Mouse (Mus musculus) adrenal gland, adult 8-10 months (tissue): ENCODE data around the gene Gja1. TPM values are rescaled to one million over a fixed set of nuclear protein-coding genes. Genes with fewer than 3 reads are reported as not detected.
"Not testable (repeated sequence)": the region's sequence is repeated elsewhere in the genome, so short reads cannot be mapped to it uniquely, and the experiment has no call there.

ENCODE experiments used
- DNase-seq: peaks from one replicate; pipeline ENCODE4 v3.0.0; 2022
- total RNA-seq, 4 experiments: library from RNA; stranded (reverse); gene quantifications; 2 replicates each; pipeline ENCODE4 v1.2.4; 2022

Gene Gja1
- 100 to 1,000 TPM in 3 of 4 experiments, 10 to 100 TPM in 1; 75.2 to 356 (median 209) TPM for total RNA-seq

DNA sequence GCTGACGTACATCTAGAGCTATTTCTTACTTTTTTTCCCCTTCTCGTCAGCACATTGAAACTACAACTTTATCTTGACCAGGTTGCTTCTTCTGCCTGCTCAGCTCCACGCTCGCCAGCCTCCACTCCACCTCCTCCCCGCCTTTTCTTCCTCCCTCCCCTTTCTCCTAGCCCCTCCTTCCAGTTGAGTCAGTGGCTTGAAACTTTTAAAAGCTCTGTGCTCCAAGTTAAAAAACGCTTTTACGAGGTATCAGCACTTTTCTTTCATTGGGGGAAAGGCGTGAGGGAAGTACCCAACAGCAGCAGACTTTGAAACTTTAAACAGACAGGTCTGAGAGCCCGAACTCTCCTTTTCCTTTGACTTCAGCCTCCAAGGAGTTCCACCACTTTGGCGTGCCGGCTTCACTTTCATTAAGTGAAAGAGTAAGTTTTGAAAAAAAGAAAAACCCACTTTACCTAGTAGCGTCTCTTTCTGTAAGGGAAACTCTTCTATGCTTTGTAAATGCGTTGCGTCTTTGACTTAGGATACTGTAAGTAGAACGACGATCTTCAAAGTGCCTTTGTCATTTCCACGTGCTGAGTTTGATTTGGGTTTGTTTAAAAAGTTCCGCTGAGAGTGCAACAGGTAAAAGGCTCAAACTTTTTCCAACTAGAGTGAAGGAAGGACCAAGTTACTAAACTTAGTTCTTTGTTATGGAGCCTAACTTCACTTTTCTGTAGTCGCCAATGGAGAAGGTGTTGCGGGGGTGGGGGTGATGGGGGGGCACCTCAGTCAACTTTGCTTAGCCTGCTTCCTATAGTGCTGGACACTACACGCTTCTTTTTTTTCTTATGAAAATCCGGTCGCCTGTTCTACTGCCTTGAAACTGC is at the start of gene Gja1:
Gene Gja1 (plus strand): TSS at position 234 of the 869 bp plus-strand sequence.
- peak; percentile 74 for DNase-seq

DNA sequence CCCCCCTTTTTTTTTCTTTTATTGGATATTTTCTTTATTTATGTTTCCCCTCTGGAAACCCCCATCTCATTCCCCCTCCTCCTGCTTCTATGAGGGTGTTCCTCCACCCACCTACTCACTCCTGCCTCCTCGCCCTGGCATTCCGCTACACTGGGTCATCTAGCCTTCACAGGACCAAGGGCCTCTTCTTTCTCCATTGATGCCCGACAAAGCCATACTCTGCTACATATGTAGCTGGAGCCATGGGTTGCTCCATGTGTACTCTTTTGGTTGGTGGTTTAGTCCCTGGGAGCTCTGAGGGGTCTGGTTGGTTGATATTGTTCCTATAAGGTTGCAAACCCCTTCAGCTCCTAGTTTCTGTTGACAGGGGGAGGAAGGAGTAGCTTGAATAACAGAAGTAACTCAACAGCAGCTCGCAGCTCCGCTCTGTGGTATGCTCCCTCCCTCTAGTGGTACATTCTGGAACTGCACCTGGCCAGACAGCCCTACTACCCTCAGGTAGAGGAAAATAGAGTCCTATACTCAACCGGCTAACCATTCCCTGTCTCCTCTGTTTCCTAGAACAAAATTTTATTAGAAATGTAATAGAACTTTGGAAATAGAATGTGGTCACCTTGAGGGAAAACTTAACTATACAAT is 38.2 kb upstream of the Gja1 start:
- peak; percentile 49 for DNase-seq

GRCm38 (mm10) chr10:56360472-56360871 is 16.7 kb upstream of the Gja1 start:
- DNase-seq, result no peak

- DNase-seq, result peak; percentile 46
Measured at GRCm38 (mm10) chr10:56369073-56369472, 8.1 kb upstream of the Gja1 start.

DNA sequence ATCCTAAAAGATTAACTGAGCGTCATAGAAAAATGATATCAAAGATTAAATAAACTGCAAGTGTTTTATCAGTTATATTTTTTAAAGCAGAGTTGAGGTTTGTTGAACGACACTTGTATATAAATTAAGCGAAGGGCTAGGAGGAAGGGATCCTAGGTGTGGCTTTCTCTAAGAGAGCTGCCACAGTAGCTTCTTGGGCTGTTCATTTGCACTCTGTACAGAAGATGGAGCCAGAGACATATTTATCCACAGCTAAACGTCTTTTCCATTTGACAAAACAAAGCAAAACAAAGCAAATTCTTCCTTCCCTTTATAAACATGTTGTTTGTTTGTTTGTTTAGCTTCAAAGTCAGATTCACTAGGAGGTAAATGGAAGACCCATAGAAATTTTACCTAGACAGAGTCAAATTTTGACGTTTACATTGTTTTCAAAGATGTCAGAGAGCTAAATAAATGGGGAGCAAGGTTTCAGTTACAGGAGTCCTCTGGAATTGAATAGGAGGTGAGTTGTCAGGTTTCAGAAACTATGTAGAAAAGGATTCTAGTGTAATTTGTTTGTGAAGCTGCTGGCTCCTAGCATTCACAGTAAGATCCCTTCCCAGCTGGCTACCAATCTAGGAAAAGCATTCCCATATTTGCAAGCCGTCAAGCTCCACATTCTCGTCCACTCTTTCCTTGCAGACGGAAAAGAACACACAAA is 4.0 kb upstream of the Gja1 start:
- no peak for DNase-seq

DNA sequence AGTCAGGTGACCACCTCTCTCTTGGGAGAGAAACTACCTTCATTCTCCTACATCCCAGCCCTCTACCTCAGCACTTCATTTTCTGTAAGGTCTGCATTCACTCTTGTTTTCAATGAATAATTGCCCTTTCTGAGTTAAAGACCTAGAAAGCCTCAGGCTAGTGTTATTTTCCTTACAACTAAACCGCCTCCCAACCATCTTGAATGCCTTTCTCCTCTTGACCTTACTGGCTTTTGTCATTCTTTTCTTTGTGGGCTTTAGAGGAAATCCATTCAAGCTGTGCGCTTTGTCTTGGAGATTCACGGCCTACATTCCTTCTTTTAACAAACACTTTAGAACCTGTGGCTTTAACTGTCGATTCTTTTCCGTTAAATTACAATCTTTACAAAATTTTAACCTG is 3.0 kb upstream of the Gja1 start:
- DNase-seq, result no peak

GRCm38 (mm10) chr10:56375906-56376468 is 1.1 kb upstream of the Gja1 start:
- no peak for DNase-seq

DNA sequence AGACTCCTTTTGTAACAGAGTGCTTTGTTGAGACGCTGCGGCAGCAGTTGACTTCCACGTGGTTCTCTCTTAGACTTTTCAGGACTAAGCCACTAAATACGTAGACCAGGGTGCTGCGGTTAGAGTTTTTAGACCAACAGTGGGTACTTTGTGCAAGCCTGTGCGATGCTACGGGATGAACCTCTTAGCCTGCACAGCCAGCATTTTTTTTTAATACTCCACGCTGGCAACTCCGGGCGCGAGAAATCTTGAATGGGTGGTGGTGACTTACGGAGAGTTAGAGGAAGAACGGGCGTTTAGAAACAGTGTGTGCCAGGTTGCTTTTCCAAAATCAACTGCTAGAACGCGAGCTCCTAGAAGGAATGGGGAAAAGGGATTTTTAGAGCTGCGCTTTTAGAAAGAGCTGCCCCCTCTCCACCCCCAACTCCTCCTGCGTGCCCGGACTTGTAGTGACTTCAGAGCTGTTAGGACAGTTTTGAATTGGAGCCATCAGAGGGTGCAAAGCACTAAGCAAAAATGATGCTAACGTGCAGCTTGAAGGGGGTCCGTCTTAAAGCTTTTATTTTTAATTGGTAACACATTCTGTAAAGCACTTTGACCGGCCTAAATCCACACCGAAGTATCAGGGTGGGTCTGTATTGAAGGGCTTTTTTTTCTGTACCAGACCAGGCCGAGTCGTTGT is 977 bp downstream of the Gja1 start:
- DNase-seq, result peak; percentile 14

GRCm38 (mm10) chr10:56378648-56379254 is 1.6 kb downstream of the Gja1 start:
- DNase-seq, result peak; percentile 40

DNA sequence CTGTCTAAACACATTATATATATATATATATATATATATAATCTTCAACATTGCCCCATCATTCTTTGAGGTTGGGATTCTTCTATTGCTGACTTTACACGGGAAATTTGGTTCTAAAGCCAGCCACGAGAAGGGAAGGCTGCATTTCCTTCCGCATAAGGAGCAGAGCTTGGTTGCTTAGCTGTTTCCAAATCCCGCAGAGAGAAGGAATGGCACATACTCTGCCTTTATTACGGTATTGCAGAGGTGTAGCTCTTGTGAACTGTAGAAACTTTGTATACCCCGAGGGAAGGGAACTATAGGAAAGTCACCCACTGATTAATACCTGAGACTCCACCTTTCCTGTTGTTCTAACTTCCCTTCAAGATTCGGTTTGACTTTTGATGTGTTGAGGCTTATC is 2.6 kb downstream of the Gja1 start:
- no peak for DNase-seq

- DNase-seq, result no peak
Measured at GRCm38 (mm10) chr10:56385195-56386109, 8.3 kb downstream of the Gja1 start.

DNA sequence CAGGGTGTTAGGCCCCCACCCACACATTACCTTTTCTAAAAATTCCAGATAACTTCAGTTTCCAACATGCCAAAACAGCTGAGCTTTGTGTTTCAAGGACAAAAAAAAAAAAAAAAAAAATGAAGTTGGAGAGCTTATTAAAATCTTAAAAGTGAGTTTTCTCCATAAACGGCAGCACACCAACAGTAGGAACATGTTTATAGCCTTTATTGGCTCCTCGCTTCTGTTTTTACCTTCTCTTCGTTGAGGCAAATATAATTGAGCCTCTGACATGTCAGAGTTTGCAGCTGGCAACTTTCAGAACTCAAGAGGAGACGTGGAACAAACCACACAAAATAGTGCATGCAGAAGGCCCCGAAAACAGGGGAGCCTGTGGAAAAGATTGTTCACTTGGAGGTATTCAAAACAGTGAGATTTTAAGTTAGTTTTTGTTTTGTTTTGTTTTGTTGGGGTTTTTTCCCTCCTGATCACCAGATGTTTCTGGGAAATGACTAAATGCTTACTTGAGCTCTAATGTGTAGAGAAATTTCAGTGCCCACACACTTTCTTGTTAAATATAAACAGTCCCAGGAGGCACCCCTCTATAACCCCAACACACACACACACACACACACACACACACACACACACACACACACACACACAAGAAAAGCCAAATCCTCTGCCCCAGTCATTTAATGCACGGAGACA is 16.1 kb downstream of the Gja1 start:
- no peak for DNase-seq

DNA sequence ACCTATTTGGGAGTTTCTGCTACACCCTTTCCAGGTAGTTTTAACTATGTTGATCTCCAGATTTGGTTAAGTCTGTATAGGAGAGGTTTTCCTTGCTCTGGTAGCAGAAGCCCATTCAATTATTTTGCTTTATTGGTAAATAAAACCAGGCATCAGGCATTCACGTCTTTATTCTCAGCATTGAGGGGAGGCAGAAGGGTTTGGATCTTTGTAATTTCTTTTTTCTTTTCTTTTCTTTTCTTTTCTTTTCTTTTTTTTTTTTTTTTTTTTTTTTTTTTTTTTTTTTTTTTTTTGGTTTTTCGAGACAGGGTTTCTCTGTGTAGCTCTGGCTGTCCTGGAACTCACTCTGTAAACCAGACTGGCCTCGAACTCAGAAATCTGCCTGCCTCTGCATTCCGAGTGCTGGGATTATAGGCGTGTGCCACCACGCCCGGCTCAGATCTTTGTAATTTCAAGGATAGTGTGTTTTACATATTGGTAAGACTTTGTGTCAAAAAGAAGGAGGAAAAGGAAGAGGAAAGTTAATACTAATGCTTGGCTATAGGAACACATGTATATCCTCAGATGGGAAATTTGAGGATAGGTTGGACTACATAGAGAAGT is 16.8 kb downstream of the Gja1 start:
- DNase-seq, result not testable (repeated sequence)

- no peak for DNase-seq
Measured at GRCm38 (mm10) chr10:56397875-56398274, 20.7 kb downstream of the Gja1 start.

- no peak for DNase-seq
Measured at GRCm38 (mm10) chr10:56398310-56398709, 21.2 kb downstream of the Gja1 start.

DNA sequence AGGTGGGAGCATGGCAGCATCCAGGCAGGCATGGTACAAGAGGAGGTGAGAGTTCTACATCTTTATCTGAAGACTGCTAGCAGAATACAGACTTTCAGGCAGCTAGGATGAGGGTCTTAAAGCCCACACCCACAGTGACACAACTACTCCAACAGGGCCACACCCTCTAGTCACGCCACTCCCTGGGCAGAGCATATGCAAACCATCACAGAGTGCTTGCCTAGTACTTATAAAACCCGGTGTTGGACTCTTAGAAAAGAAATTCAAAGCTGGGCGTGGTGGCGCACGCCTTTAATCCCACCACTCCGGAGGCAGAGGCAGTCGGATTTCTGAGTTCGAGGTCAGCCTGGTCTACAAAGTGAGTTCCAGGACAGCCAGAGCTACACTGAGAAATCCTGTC is 24.3 kb downstream of the Gja1 start:
- DNase-seq, result not testable (repeated sequence)

DNA sequence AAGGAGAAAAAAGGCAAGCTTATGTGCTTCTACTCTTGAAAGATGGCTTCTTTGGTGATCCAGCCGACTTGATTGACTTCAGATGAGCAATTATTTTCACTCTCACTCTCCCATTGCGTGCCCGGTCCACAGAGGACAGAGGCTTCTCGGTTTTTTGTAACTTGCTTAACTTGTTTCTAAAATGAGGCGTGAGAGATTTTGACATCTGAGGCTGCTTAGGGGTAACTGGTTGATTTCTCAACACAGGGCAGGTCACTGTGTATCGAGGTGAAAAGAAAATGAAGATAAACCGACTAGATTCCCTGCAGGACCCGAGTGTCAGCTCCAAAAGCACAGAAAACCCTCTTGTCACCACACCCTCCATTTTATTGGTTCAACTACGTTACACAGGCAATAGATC is 28.8 kb downstream of the Gja1 start:
- no peak for DNase-seq

GRCm38 (mm10) chr10:56406386-56407130 is 29.4 kb downstream of the Gja1 start:
- DNase-seq, result no peak
